Mouse (Mus musculus) kidney, adult 8-10 months (tissue): ENCODE data around the gene Itga9.

Experiments
- DNase-seq, 2 experiments: peaks; one replicate each; pipeline ENCODE4 v3.0.0; 2022

Itga9 gene

GRCm38 (mm10) chr9:118926688-118927321 is 320.3 kb downstream of the Itga9 start:
- peak; percentile 40 to 46 for DNase-seq

GRCm38 (mm10) chr9:118927501-118927900 is 321.0 kb downstream of the Itga9 start:
- no peak for DNase-seq

- no peak for DNase-seq
Measured at GRCm38 (mm10) chr9:118928007-118928406, 321.5 kb downstream of the Itga9 start.

GRCm38 (mm10) chr9:118928656-118929055 is 322.2 kb downstream of the Itga9 start:
- DNase-seq, result peak; percentile 73 to 78

GRCm38 (mm10) chr9:118930611-118931010 is 324.1 kb downstream of the Itga9 start:
- no peak for DNase-seq

- DNase-seq, result no peak
Measured at GRCm38 (mm10) chr9:118933800-118934199, 327.3 kb downstream of the Itga9 start.

- no peak for DNase-seq
Measured at GRCm38 (mm10) chr9:118934319-118934718, 327.8 kb downstream of the Itga9 start.

- DNase-seq, result no peak
Measured at GRCm38 (mm10) chr9:118935098-118935497, 328.6 kb downstream of the Itga9 start.

- peak in 1 of 2 experiments; percentile 56 for DNase-seq
Measured at GRCm38 (mm10) chr9:118936071-118936470, 329.6 kb downstream of the Itga9 start.

- peak; percentile 75 to 76 for DNase-seq
Measured at GRCm38 (mm10) chr9:118937515-118937914, 331.0 kb downstream of the Itga9 start.

GRCm38 (mm10) chr9:118939410-118939809 is 332.9 kb downstream of the Itga9 start:
- peak; percentile 54 to 69 for DNase-seq

GRCm38 (mm10) chr9:118939831-118940230 is 333.3 kb downstream of the Itga9 start:
- DNase-seq, result peak in 1 of 2 experiments; percentile 48

GRCm38 (mm10) chr9:118940591-118941207 is 334.2 kb downstream of the Itga9 start:
- no peak for DNase-seq

- no peak for DNase-seq
Measured at GRCm38 (mm10) chr9:118942030-118942429, 335.5 kb downstream of the Itga9 start.

- no peak for DNase-seq
Measured at GRCm38 (mm10) chr9:118943941-118944340, 337.5 kb downstream of the Itga9 start.

GRCm38 (mm10) chr9:118944388-118944787 is 337.9 kb downstream of the Itga9 start:
- DNase-seq, result no peak

- DNase-seq, result no peak
Measured at GRCm38 (mm10) chr9:118948486-118948885, 342.0 kb downstream of the Itga9 start.

- no peak for DNase-seq
Measured at GRCm38 (mm10) chr9:118949124-118949523, 342.6 kb downstream of the Itga9 start.

- DNase-seq, result no peak
Measured at GRCm38 (mm10) chr9:118949654-118950053, 343.2 kb downstream of the Itga9 start.

- DNase-seq, result no peak
Measured at GRCm38 (mm10) chr9:118950061-118950460, 343.6 kb downstream of the Itga9 start.
